Comparison of ENCODE assay signal across 10 mouse cellular contexts in genomic region chr1:177175436-177175835, GRCm38 (mm10).
DNase-seq lines count a peak whose midpoint lies in the region; ATAC-seq lines count a peak whose summit lies in the region.
"Had no signal": no experiment of that assay in that cellular context is flagged by ENCODE, and none has a peak within 500 bp of the region (broad histone marks: within the 10 kb centered on the region; RNA-seq: fewer than 3 reads in every experiment).

No protein-coding gene starts in this region.

- H3K4me2 ChIP-seq in neural tube, embryonic 15.5 days: no peak overlapping the region
- H3K4me2 ChIP-seq: lung, embryonic 15.5 days had no signal

- peak; percentile 78 for DNase-seq in embryo, embryonic 10.5 days (ENCODE audit: low spot score)
- peak; percentile 74 for DNase-seq in hindbrain, embryonic 10.5 days (ENCODE audit: low spot score)
- peak; percentile 28 to 61 for DNase-seq in left cerebral cortex, adult 9 months (ENCODE audit: low spot score in 2 of 2)
- no peak for DNase-seq in heart, postnatal 10 days
- DNase-seq in heart, adult 8-10 months (ENCODE audit: low spot score): no peak
- no peak for DNase-seq in c-Kit-positive CD71-positive TER-119-positive erythroid progenitor cells, embryonic 14.5 days (ENCODE audit: low spot score)
- DNase-seq: gastrocnemius, postnatal 14 days had no signal

- no peaks in the 10 kb centered on the region for H3K36me3 ChIP-seq in hindbrain, embryonic 10.5 days
- no peaks in the 10 kb centered on the region for H3K36me3 ChIP-seq in neural tube, embryonic 15.5 days
- H3K36me3 ChIP-seq: lung, embryonic 15.5 days had no signal

- no peaks in the 10 kb centered on the region for H3K9me3 ChIP-seq in hindbrain, embryonic 10.5 days
- H3K9me3 ChIP-seq in neural tube, embryonic 15.5 days (replicated peaks): no peaks in the 10 kb centered on the region
- H3K9me3 ChIP-seq: lung, embryonic 15.5 days had no signal

- intact Hi-C loops in heart, postnatal 10 days (cut with DNase I): no loop called here

- H3K27ac ChIP-seq in hindbrain, embryonic 10.5 days: peak overlapping the region; percentile 66
- H3K27ac ChIP-seq in neural tube, embryonic 15.5 days (replicated peaks): no peak overlapping the region
- H3K27ac ChIP-seq: kidney, postnatal 0 days; lung, embryonic 15.5 days had no signal

- no peak overlapping the region for H3K4me3 ChIP-seq in hindbrain, embryonic 10.5 days
- no peak overlapping the region for H3K4me3 ChIP-seq in neural tube, embryonic 15.5 days (replicated peaks)
- H3K4me3 ChIP-seq: lung, embryonic 15.5 days had no signal

- ATAC-seq in neural tube, embryonic 15.5 days (ENCODE audit: low FRiP score): peak; percentile 84; the same call in 1 of the 2 replicates

- no peak overlapping the region for H3K9ac ChIP-seq in neural tube, embryonic 15.5 days (replicated peaks)
- H3K9ac ChIP-seq: lung, embryonic 15.5 days had no signal

- no peaks in the 10 kb centered on the region for H3K27me3 ChIP-seq in hindbrain, embryonic 10.5 days (ENCODE audit: insufficient read depth, poor library complexity, severe bottlenecking)
- no peaks in the 10 kb centered on the region for H3K27me3 ChIP-seq in neural tube, embryonic 15.5 days (replicated peaks)
- H3K27me3 ChIP-seq: lung, embryonic 15.5 days had no signal

- H3K4me1 ChIP-seq in hindbrain, embryonic 10.5 days (replicated peaks): peaks cover 40% of the 10 kb centered on the region
- 0 out of 2 replicates have a peak, but pooled peaks cover 2% of the 10 kb centered on the region for H3K4me1 ChIP-seq in neural tube, embryonic 15.5 days
- H3K4me1 ChIP-seq: lung, embryonic 15.5 days had no signal

Comparison
In these comparisons a context has a peak if more than half of its experiments do, and no peak if none do; other contexts are left out.
1. DNase-seq: peak in embryo, embryonic 10.5 days (single experiment), hindbrain, embryonic 10.5 days (single experiment) and left cerebral cortex, adult 9 months (2 of 2); none in heart, postnatal 10 days (0 of 2), heart, adult 8-10 months (single experiment) and c-Kit-positive CD71-positive TER-119-positive erythroid progenitor cells, embryonic 14.5 days (single experiment).